Mouse (Mus musculus): ENCODE results near the gene Armc6. TPM values are rescaled to one million over a fixed set of nuclear protein-coding genes. Genes with fewer than 3 reads are reported as not detected.

Gene Armc6
- polyA plus RNA-seq (2012; rRNA removed): 18.5 and 20.5 TPM in 2 replicates

DNA sequence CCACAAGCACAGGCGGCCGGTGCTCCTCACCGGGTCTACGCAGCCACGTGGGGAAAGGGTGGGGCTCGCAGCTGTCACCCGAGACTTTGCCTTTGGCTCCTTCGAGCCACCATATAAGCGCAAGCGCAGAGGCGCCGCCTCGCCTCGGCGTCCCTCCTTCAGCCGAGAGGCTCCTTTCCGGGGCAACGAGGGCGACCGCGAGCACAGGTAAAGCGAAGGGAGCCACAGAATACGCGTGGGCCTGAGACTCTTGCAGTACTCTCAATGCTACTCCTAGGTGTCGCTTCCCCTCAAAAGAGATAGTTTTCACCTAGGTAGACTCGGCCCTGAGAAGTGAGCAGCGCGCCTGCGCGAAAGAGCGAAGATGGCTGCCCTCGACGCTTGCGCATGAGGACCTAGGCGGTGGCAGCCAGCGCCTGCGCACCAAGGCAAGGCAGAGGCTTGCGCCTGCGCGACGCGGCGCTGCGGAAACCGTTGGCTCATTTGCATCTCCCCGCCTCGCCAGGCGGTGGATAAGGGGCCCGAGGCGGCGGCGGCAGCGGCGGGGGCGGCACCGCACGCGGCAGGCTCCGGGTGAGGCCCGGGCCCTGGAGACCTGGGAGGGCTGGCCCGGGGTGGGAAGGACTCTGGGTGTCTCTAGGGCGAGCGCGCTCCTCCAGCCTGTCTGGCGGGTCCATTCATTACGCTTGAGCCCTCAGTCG is at the start of gene Armc6, which contains the start of gene Sugp2:
Armc6 (minus strand) TSS at position 387 of the 701 bp plus-strand sequence.
Sugp2 (plus strand) TSS at position 147 of the 701 bp plus-strand sequence.

GRCm38 (mm10) chr8:70282603-70283135 is 48.4 kb upstream of the Armc6 start, which contains the start of gene Homer3:
Gene Homer3 (plus strand): TSS chr8:70282827.

GRCm38 (mm10) chr8:70212112-70213055 is 21.9 kb downstream of the Armc6 start, which contains the start of gene Slc25a42:
Gene Slc25a42 (minus strand): TSS chr8:70212305.

GRCm38 (mm10) chr8:70172043-70172681 is 62.1 kb downstream of the Armc6 start, which contains the start of gene Tmem161a:
Gene Tmem161a (plus strand): TSS chr8:70172356.

Other genes starting within 250 kb of the Armc6 start
- gene Gatad2a, start 238.1 kb downstream of the Armc6 start, polyA plus RNA-seq (2012; rRNA removed): 72.8 and 80.7 TPM in 2 replicates
- gene Mau2, start 191.7 kb downstream of the Armc6 start, polyA plus RNA-seq (2012; rRNA removed): 99.7 and 112 TPM in 2 replicates
- 9.0 and 10.1 TPM in 2 replicates for gene Sugp1, start 191.7 kb downstream of the Armc6 start, polyA plus RNA-seq (2012; rRNA removed)
- 39.3 and 82.7 TPM in 2 replicates for gene Tm6sf2, start 161.5 kb downstream of the Armc6 start, polyA plus RNA-seq (2012; rRNA removed)
- 0.93 and 2.4 TPM in 2 replicates for gene Hapln4, start 151.0 kb downstream of the Armc6 start, polyA plus RNA-seq (2012; rRNA removed)
- 0.09 and 0.15 TPM in 2 replicates for gene Ncan, start 113.6 kb downstream of the Armc6 start, polyA plus RNA-seq (2012; rRNA removed)
- gene Nr2c2ap, start 103.1 kb downstream of the Armc6 start, polyA plus RNA-seq (2012; rRNA removed): 11.2 and 15.2 TPM in 2 replicates
- gene Rfxank, start 95.3 kb downstream of the Armc6 start, polyA plus RNA-seq (2012; rRNA removed): 39.1 and 40.5 TPM in 2 replicates
- gene Borcs8, start 95.0 kb downstream of the Armc6 start, polyA plus RNA-seq (2012; rRNA removed): 87.7 and 91.9 TPM in 2 replicates
- 0.36 and 0.67 TPM in 2 replicates for gene Mef2b, start 94.8 kb downstream of the Armc6 start, polyA plus RNA-seq (2012; rRNA removed)
- 132 and 143 TPM in 2 replicates for gene Tmem161a, start 62.1 kb downstream of the Armc6 start, polyA plus RNA-seq (2012; rRNA removed)
- gene Slc25a42, start 22.2 kb downstream of the Armc6 start, polyA plus RNA-seq (2012; rRNA removed): 23.6 and 29.4 TPM in 2 replicates
- gene Sugp2, start 240 bp downstream of the Armc6 start, polyA plus RNA-seq (2012; rRNA removed): 24.7 and 26.6 TPM in 2 replicates
- 14.8 and 15.3 TPM in 2 replicates for gene Homer3, start 48.4 kb upstream of the Armc6 start, polyA plus RNA-seq (2012; rRNA removed)
- gene Ddx49, start 68.0 kb upstream of the Armc6 start, polyA plus RNA-seq (2012; rRNA removed): 50.8 and 53.9 TPM in 2 replicates
- gene Cope, start 68.1 kb upstream of the Armc6 start, polyA plus RNA-seq (2012; rRNA removed): 567 and 576 TPM in 2 replicates
- 1.2 and 1.3 TPM in 2 replicates for gene Cers1, start 81.3 kb upstream of the Armc6 start, polyA plus RNA-seq (2012; rRNA removed)
- gene Gdf1, start 95.4 kb upstream of the Armc6 start, polyA plus RNA-seq (2012; rRNA removed): 1.4 and 2.2 TPM in 2 replicates
- 39.4 and 51.9 TPM in 2 replicates for gene Upf1, start 118.8 kb upstream of the Armc6 start, polyA plus RNA-seq (2012; rRNA removed)
- 0.34 and 1.3 TPM in 2 replicates for gene Comp, start 139.1 kb upstream of the Armc6 start, polyA plus RNA-seq (2012; rRNA removed)
- 18.2 and 20.8 TPM in 2 replicates for gene Crtc1, start 205.1 kb upstream of the Armc6 start, polyA plus RNA-seq (2012; rRNA removed)
- 56.4 and 63.2 TPM in 2 replicates for gene Klhl26, start 242.5 kb upstream of the Armc6 start, polyA plus RNA-seq (2012; rRNA removed)

Data from colon, adult 2 months (tissue).